Mouse (Mus musculus): ENCODE data around the gene Nmd3. TPM values are rescaled to one million over a fixed set of nuclear protein-coding genes. Genes with fewer than 3 reads are reported as not detected.

Nmd3 gene
- polyA plus RNA-seq, 1 experiment from 2014 or later: 173 TPM

DNA sequence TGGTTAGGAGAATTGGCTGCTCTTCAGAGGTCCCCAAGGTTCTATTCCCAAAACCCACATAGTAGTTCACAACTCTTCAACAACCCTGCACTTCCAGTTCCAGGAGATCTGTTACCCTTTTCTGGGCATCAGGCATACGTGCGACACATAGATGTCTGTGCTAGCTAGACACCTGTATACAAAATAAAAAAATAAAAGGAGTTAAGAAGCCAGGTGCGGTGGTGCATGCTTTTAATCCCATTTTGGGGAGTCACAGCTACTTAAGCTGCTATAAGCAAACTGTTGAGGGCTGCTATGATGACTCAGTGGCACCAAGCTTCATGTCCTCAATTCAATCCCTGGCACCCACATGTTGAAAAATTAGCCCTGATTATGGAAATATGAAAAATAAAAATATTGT, 34.2 kb downstream of the Nmd3 start:
- Histone ChIP-seq H3K4me3 (ENCODE audit: low read depth, low read length) (no peak overlapping the region), H3K4me1 (replicated peaks; ENCODE audit: control insufficient read depth, insufficient read depth, low read length) (no peaks in the 10 kb centered on the region), H3K27ac (ENCODE audit: low read depth, low read length) (no peak overlapping the region), H3K9ac (ENCODE audit: low read depth, low read length) (no peak overlapping the region), H3K9me3 (ENCODE audit: control insufficient read depth, low read length) (no peaks in the 10 kb centered on the region), H3K36me3 (ENCODE audit: control insufficient read depth, insufficient read depth, low read length) (peaks cover under 1% of the 10 kb centered on the region; the same call in 1 of the 2 replicates), H3K4me2 (no peak overlapping the region), H3K27me3 (replicated peaks; ENCODE audit: control insufficient read depth, insufficient read depth, low read length) (no peaks in the 10 kb centered on the region)
- DNase-seq (ENCODE audit: low spot score) (no peak), ATAC-seq (replicated peaks; ENCODE audit: low FRiP score) (no peak)
- WGBS: 88% methylated on average over 3 of the region's 3 CpGs

DNA sequence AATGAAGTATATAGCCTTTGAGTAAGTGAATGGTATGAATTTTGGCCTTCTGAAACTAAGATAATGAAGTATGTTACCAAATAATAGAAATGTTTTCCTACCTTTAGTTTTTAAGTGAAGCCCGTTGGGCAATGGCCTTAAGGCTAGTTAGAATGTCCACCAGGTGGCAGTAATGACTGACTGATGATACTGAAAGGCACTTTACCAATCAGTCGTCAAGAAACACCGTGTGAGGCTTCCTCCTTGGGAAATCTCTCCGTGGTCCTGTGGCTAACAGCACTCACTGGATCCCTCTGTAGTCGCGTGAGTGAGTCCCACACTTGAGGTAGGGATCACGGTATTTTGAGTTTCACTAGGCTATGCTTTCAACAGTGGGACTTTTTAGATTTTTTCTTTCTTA, 34.7 kb downstream of the Nmd3 start:
- Histone ChIP-seq H3K9me3 (ENCODE audit: control insufficient read depth, low read length) (no peaks in the 10 kb centered on the region), H3K9ac (ENCODE audit: low read depth, low read length) (no peak overlapping the region), H3K27ac (ENCODE audit: low read depth, low read length) (no peak overlapping the region), H3K4me3 (ENCODE audit: low read depth, low read length) (no peak overlapping the region), H3K36me3 (ENCODE audit: control insufficient read depth, insufficient read depth, low read length) (no peaks in the 10 kb centered on the region; the same call in 1 of the 2 replicates), H3K4me1 (replicated peaks; ENCODE audit: control insufficient read depth, insufficient read depth, low read length) (no peaks in the 10 kb centered on the region), H3K27me3 (replicated peaks; ENCODE audit: control insufficient read depth, insufficient read depth, low read length) (no peaks in the 10 kb centered on the region), H3K4me2 (no peak overlapping the region)
- no peak for DNase-seq (ENCODE audit: low spot score)
- ATAC-seq (replicated peaks; ENCODE audit: low FRiP score): 0 out of 2 replicates have a peak, but pooled peaks have one; percentile 39
- 37% methylated on average over 7 of the region's 7 CpGs for WGBS

DNA sequence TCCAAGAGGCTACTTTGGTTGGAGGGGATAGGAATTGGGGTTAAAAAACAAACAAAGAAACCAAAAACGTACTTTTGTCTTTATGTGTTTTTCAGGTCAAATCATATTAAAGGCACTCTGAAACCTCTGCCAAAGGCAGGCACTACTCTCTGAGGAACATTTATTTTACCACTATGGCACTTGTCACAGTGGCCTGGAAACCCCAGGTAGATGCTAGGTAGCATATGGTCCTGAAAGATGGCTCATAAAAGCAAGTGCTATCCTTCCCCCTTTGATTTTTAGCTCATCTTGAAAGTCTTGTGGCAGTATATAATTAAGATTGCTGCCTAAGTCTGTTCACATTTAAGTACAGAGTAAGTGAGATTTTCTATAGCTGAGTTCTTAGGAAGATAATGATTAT, 35.7 kb downstream of the Nmd3 start:
- Histone ChIP-seq H3K27me3 (replicated peaks; ENCODE audit: control insufficient read depth, insufficient read depth, low read length) (no peaks in the 10 kb centered on the region), H3K9me3 (ENCODE audit: control insufficient read depth, low read length) (no peaks in the 10 kb centered on the region), H3K4me3 (ENCODE audit: low read depth, low read length) (no peak overlapping the region), H3K36me3 (ENCODE audit: control insufficient read depth, insufficient read depth, low read length) (no peaks in the 10 kb centered on the region; the same call in 1 of the 2 replicates), H3K27ac (ENCODE audit: low read depth, low read length) (no peak overlapping the region), H3K4me1 (replicated peaks; ENCODE audit: control insufficient read depth, insufficient read depth, low read length) (no peaks in the 10 kb centered on the region), H3K4me2 (no peak overlapping the region), H3K9ac (ENCODE audit: low read depth, low read length) (no peak overlapping the region)
- WGBS: 93% methylated on average over 1 of the region's 1 CpGs
- no peak for DNase-seq (ENCODE audit: low spot score)
- no peak for ATAC-seq (replicated peaks; ENCODE audit: low FRiP score)

DNA sequence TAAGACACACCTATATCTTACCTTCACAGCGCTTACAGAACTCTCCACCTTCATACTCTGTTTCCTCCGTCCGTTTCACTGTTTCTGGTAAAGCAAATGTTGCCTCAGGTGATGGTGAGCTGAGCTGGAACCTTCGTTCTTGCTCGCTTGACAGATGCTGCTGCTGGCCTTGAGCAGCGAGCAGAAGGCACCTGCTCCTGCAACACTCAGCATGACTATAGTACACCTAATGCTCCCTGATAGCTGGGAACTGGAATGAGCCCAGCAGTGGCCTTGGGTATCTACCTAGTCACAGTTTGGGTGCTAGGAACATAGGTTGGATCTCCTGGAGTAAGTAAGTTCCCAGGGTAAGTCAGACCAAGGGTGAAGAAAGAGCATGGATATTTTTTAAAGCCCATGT, 38.3 kb downstream of the Nmd3 start:
- Histone ChIP-seq H3K36me3 (ENCODE audit: control insufficient read depth, insufficient read depth, low read length) (no peaks in the 10 kb centered on the region; the same call in 1 of the 2 replicates), H3K27ac (ENCODE audit: low read depth, low read length) (no peak overlapping the region), H3K4me3 (ENCODE audit: low read depth, low read length) (no peak overlapping the region), H3K4me2 (no peak overlapping the region), H3K4me1 (replicated peaks; ENCODE audit: control insufficient read depth, insufficient read depth, low read length) (no peaks in the 10 kb centered on the region), H3K9me3 (ENCODE audit: control insufficient read depth, low read length) (no peaks in the 10 kb centered on the region), H3K9ac (ENCODE audit: low read depth, low read length) (no peak overlapping the region), H3K27me3 (replicated peaks; ENCODE audit: control insufficient read depth, insufficient read depth, low read length) (no peaks in the 10 kb centered on the region)
- WGBS: 87% methylated on average over 6 of the region's 6 CpGs
- no peak for DNase-seq (ENCODE audit: low spot score)
- no peak for ATAC-seq (replicated peaks; ENCODE audit: low FRiP score)

DNA sequence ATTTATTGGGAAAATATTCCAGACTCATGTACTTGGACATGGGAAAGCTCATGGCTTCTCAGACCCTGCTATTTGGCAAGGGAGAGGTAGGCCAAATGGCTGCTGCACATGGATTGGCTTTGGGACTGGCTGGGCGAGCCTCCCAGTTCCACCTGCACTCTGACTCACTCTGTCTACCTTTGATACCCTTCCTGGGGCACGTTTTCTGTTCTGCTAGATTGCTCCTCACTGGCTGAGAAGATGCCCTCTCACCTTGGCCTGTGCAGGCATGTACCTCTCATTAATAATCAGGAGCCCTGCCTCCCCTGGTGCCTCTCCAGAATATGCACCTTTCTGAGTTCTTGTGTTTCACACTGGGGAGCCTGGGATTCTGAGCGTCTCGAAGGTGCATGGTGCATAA, 39.4 kb downstream of the Nmd3 start:
- ATAC-seq (replicated peaks; ENCODE audit: low FRiP score): no peak
- WGBS: 85% methylated on average over 4 of the region's 4 CpGs
- H3K27me3 ChIP-seq (replicated peaks; ENCODE audit: control insufficient read depth, insufficient read depth, low read length): no peaks in the 10 kb centered on the region
- peaks cover 4% of the 10 kb centered on the region; the same call in 1 of the 2 replicates for H3K36me3 ChIP-seq (ENCODE audit: control insufficient read depth, insufficient read depth, low read length)
- no peak overlapping the region for H3K9ac ChIP-seq (ENCODE audit: low read depth, low read length)
- H3K4me3 ChIP-seq (ENCODE audit: low read depth, low read length): no peak overlapping the region
- no peaks in the 10 kb centered on the region for H3K4me1 ChIP-seq (replicated peaks; ENCODE audit: control insufficient read depth, insufficient read depth, low read length)
- no peaks in the 10 kb centered on the region for H3K9me3 ChIP-seq (ENCODE audit: control insufficient read depth, low read length)
- H3K27ac ChIP-seq (ENCODE audit: low read depth, low read length): no peak overlapping the region
- no peak overlapping the region for H3K4me2 ChIP-seq
- no peak for DNase-seq (ENCODE audit: low spot score)

DNA sequence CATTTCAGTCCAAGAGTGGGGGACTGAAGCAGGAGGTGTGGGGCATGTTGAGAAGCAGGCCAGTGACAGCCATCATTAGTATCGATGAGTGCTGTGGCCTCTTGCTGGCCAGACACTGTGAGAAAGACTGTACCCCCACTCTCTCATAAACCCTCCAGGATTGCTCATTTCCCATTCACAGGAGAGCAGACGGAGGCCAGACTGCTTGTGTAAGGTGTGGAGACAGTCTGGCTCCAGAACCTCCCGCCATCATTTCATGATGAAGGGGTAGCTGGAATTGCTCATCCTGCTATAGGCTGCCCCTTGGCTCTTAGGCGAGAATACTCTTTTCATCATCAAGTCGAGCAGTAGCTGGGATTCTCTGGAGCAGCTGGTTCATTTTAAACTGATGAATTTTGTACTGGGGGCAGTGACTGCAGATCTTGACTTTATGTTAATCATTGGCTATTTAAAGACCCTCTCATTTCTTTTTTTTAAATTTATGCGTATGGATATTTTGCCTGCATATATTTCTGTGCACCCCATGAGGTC, 41.1 kb downstream of the Nmd3 start:
- WGBS: 80% methylated on average over 6 of the region's 6 CpGs

DNA sequence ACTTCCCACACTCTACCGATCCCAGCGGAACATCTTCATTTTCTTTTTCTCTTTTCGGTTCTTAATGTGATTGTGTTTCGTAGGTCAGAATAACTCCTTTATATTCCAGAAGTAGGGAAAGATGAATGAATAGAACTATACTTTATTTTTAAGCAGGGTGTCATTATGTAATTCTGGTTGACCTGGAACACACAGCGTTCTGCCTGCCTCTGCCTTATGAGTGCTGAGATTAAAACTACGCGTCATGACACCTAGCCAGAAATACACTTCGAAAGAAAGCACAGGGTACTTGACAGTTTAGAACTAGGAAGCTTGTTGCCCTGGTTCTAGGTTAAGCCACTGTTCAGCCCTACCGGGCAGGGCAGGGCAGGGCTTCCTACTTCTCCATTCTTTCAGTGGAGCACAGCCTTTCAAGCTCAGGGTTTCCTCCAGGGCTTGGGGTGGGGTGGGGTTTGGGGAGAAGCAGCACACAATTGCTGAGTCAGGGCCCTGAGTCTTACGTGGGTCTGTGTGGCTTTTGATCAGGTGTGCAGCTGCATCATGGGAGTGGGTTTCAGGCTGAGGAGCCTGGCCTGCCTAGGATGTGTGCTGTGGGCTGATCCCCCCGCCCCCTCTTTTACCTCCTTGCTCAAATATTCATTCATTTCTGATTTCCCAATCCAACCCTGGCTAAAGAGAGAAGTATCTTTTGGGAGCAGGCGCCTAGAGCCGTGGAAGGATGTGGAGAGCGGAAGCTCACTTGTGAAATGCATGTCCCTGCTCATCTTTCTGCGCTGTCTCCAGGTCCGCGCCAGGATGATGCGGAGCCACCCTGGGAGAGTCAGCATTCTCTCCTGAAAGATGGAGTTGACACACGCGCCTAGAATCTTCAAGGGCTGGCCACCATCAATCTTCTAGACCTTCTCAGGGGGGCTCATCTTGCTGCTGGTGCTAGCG, 42.1 kb downstream of the Nmd3 start:
- 84% methylated on average over 21 of the region's 21 CpGs for WGBS
- H3K27me3 ChIP-seq (replicated peaks; ENCODE audit: control insufficient read depth, insufficient read depth, low read length): no peaks in the 10 kb centered on the region
- H3K36me3 ChIP-seq (ENCODE audit: control insufficient read depth, insufficient read depth, low read length): peaks cover 4% of the 10 kb centered on the region; the same call in 1 of the 2 replicates
- no peak overlapping the region for H3K4me3 ChIP-seq (ENCODE audit: low read depth, low read length)
- no peak overlapping the region for H3K9ac ChIP-seq (ENCODE audit: low read depth, low read length)
- 0 out of 2 replicates have a peak, but pooled peaks have one; percentile 18 for ATAC-seq (replicated peaks; ENCODE audit: low FRiP score)
- H3K27ac ChIP-seq (ENCODE audit: low read depth, low read length): no peak overlapping the region
- no peak for DNase-seq (ENCODE audit: low spot score)
- H3K4me2 ChIP-seq: no peak overlapping the region
- H3K4me1 ChIP-seq (replicated peaks; ENCODE audit: control insufficient read depth, insufficient read depth, low read length): no peaks in the 10 kb centered on the region
- no peaks in the 10 kb centered on the region for H3K9me3 ChIP-seq (ENCODE audit: control insufficient read depth, low read length)

More for the DNA sequence above, 41.1 kb downstream of the Nmd3 start:
- no peak overlapping the region for H3K4me3 ChIP-seq (ENCODE audit: low read depth, low read length)
- no peaks in the 10 kb centered on the region for H3K27me3 ChIP-seq (replicated peaks; ENCODE audit: control insufficient read depth, insufficient read depth, low read length)
- H3K4me2 ChIP-seq: no peak overlapping the region
- peaks cover 4% of the 10 kb centered on the region; the same call in 1 of the 2 replicates for H3K36me3 ChIP-seq (ENCODE audit: control insufficient read depth, insufficient read depth, low read length)
- ATAC-seq (replicated peaks; ENCODE audit: low FRiP score): no peak
- no peaks in the 10 kb centered on the region for H3K4me1 ChIP-seq (replicated peaks; ENCODE audit: control insufficient read depth, insufficient read depth, low read length)
- no peak for DNase-seq (ENCODE audit: low spot score)
- H3K27ac ChIP-seq (ENCODE audit: low read depth, low read length): no peak overlapping the region
- H3K9ac ChIP-seq (ENCODE audit: low read depth, low read length): no peak overlapping the region
- H3K9me3 ChIP-seq (ENCODE audit: control insufficient read depth, low read length): no peaks in the 10 kb centered on the region

DNA sequence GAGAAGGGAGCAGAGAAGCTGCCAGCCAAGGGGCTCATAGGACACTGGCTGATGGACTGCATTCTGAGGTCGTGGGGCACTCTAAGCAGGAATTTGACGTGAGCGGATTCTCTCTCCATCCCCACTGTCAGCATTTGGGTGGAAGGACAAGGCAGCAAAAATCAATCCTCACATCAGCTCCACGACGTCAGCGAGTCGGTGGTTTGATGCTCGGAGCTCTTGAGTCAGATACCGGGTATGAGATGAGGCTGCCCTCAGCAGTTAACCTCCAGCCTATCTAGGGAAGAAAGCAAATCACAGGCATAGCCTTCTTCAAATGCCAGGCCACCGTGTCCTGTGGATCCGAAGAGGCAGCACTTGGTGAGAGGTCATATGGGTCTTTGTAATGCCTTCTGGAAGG, 43.4 kb downstream of the Nmd3 start:
- H3K4me2 ChIP-seq: no peak overlapping the region
- no peak overlapping the region for H3K9ac ChIP-seq (ENCODE audit: low read depth, low read length)
- H3K27me3 ChIP-seq (replicated peaks; ENCODE audit: control insufficient read depth, insufficient read depth, low read length): no peaks in the 10 kb centered on the region
- no peak overlapping the region for H3K27ac ChIP-seq (ENCODE audit: low read depth, low read length)
- H3K4me1 ChIP-seq (replicated peaks; ENCODE audit: control insufficient read depth, insufficient read depth, low read length): no peaks in the 10 kb centered on the region
- 89% methylated on average over 11 of the region's 11 CpGs for WGBS
- H3K9me3 ChIP-seq (ENCODE audit: control insufficient read depth, low read length): no peaks in the 10 kb centered on the region
- H3K4me3 ChIP-seq (ENCODE audit: low read depth, low read length): no peak overlapping the region
- no peak for DNase-seq (ENCODE audit: low spot score)
- H3K36me3 ChIP-seq (ENCODE audit: control insufficient read depth, insufficient read depth, low read length): peaks cover 4% of the 10 kb centered on the region; the same call in 1 of the 2 replicates
- no peak for ATAC-seq (replicated peaks; ENCODE audit: low FRiP score)

Data from liver, embryonic 11.5 days (tissue).